Mouse (Mus musculus): ENCODE measurements around the gene Ctnna2. TPM values are rescaled to one million over a fixed set of nuclear protein-coding genes. Genes with fewer than 3 reads are reported as not detected.

The Ctnna2 gene
- polyA plus RNA-seq, 1 experiment from 2014 or later = 1.8 TPM

- no peaks in the 10 kb centered on the region for H3K27me3 ChIP-seq (ENCODE audit: control insufficient read depth, insufficient read depth, low read length)
- 83% methylated on average over 4 of the region's 4 CpGs for WGBS (ENCODE audit: insufficient replicate concordance)
- no peak overlapping the region for H3K27ac ChIP-seq (ENCODE audit: low read depth, low read length)
- no peaks in the 10 kb centered on the region for H3K9me3 ChIP-seq (replicated peaks; ENCODE audit: control insufficient read depth, low read length)
- no peaks in the 10 kb centered on the region for H3K36me3 ChIP-seq (ENCODE audit: control insufficient read depth, insufficient read depth, low read length)
- no peak overlapping the region for H3K4me3 ChIP-seq (ENCODE audit: low read depth, low read length)
- no peak overlapping the region for H3K4me2 ChIP-seq
- H3K4me1 ChIP-seq (ENCODE audit: control insufficient read depth, insufficient read depth, low read length) = no peaks in the 10 kb centered on the region
- H3K9ac ChIP-seq (ENCODE audit: low read depth, low read length) = no peak overlapping the region
- no peak for ATAC-seq (replicated peaks; ENCODE audit: insufficient number of reproducible peaks, low FRiP score, low TSS enrichment)
These were observed 840.1 kb downstream of the Ctnna2 start for GRCm38 (mm10) chr6:77139306-77139920.

GRCm38 (mm10) chr6:77120926-77121325 is 858.6 kb downstream of the Ctnna2 start:
- no peaks in the 10 kb centered on the region for H3K4me1 ChIP-seq (ENCODE audit: control insufficient read depth, insufficient read depth, low read length)
- no peak overlapping the region for H3K9ac ChIP-seq (ENCODE audit: low read depth, low read length)
- no peak overlapping the region for H3K4me3 ChIP-seq (ENCODE audit: low read depth, low read length)
- no peaks in the 10 kb centered on the region for H3K9me3 ChIP-seq (replicated peaks; ENCODE audit: control insufficient read depth, low read length)
- no peaks in the 10 kb centered on the region for H3K36me3 ChIP-seq (ENCODE audit: control insufficient read depth, insufficient read depth, low read length)
- no peak overlapping the region for H3K27ac ChIP-seq (ENCODE audit: low read depth, low read length)
- H3K4me2 ChIP-seq = no peak overlapping the region
- ATAC-seq (replicated peaks; ENCODE audit: insufficient number of reproducible peaks, low FRiP score, low TSS enrichment) = no peak
- no peaks in the 10 kb centered on the region for H3K27me3 ChIP-seq (ENCODE audit: control insufficient read depth, insufficient read depth, low read length)
- WGBS (ENCODE audit: insufficient replicate concordance) = 61% methylated on average over 2 of the region's 2 CpGs

- no peak overlapping the region for H3K9ac ChIP-seq (ENCODE audit: low read depth, low read length)
- WGBS (ENCODE audit: insufficient replicate concordance) = 77% methylated on average over 5 of the region's 5 CpGs
- H3K36me3 ChIP-seq (ENCODE audit: control insufficient read depth, insufficient read depth, low read length) = no peaks in the 10 kb centered on the region
- no peak overlapping the region for H3K4me3 ChIP-seq (ENCODE audit: low read depth, low read length)
- no peaks in the 10 kb centered on the region for H3K27me3 ChIP-seq (ENCODE audit: control insufficient read depth, insufficient read depth, low read length)
- no peak overlapping the region for H3K4me2 ChIP-seq
- no peaks in the 10 kb centered on the region for H3K9me3 ChIP-seq (replicated peaks; ENCODE audit: control insufficient read depth, low read length)
- no peak overlapping the region for H3K27ac ChIP-seq (ENCODE audit: low read depth, low read length)
- ATAC-seq (replicated peaks; ENCODE audit: insufficient number of reproducible peaks, low FRiP score, low TSS enrichment) = no peak
- no peaks in the 10 kb centered on the region for H3K4me1 ChIP-seq (ENCODE audit: control insufficient read depth, insufficient read depth, low read length)
These were observed 859.0 kb downstream of the Ctnna2 start for GRCm38 (mm10) chr6:77120510-77120909.

GRCm38 (mm10) chr6:77109095-77109945 is 870.2 kb downstream of the Ctnna2 start:
- no peak overlapping the region for H3K4me2 ChIP-seq
- H3K4me1 ChIP-seq (ENCODE audit: control insufficient read depth, insufficient read depth, low read length) = no peaks in the 10 kb centered on the region
- no peak overlapping the region for H3K9ac ChIP-seq (ENCODE audit: low read depth, low read length)
- H3K4me3 ChIP-seq (ENCODE audit: low read depth, low read length) = no peak overlapping the region
- H3K9me3 ChIP-seq (replicated peaks; ENCODE audit: control insufficient read depth, low read length) = no peaks in the 10 kb centered on the region
- no peaks in the 10 kb centered on the region for H3K36me3 ChIP-seq (ENCODE audit: control insufficient read depth, insufficient read depth, low read length)
- no peak for ATAC-seq (replicated peaks; ENCODE audit: insufficient number of reproducible peaks, low FRiP score, low TSS enrichment)
- WGBS (ENCODE audit: insufficient replicate concordance) = 72% methylated on average over 10 of the region's 10 CpGs
- H3K27ac ChIP-seq (ENCODE audit: low read depth, low read length) = no peak overlapping the region
- H3K27me3 ChIP-seq (ENCODE audit: control insufficient read depth, insufficient read depth, low read length) = no peaks in the 10 kb centered on the region

- Histone ChIP-seq H3K4me2 (no peak overlapping the region), H3K27me3 (ENCODE audit: control insufficient read depth, insufficient read depth, low read length) (no peaks in the 10 kb centered on the region), H3K9me3 (replicated peaks; ENCODE audit: control insufficient read depth, low read length) (no peaks in the 10 kb centered on the region), H3K36me3 (ENCODE audit: control insufficient read depth, insufficient read depth, low read length) (no peaks in the 10 kb centered on the region), H3K9ac (ENCODE audit: low read depth, low read length) (no peak overlapping the region), H3K27ac (ENCODE audit: low read depth, low read length) (no peak overlapping the region), H3K4me1 (ENCODE audit: control insufficient read depth, insufficient read depth, low read length) (no peaks in the 10 kb centered on the region), H3K4me3 (ENCODE audit: low read depth, low read length) (no peak overlapping the region)
- ATAC-seq (replicated peaks; ENCODE audit: insufficient number of reproducible peaks, low FRiP score, low TSS enrichment) = no peak
- WGBS (ENCODE audit: insufficient replicate concordance) = 23% methylated on average over 1 of the region's 1 CpGs
These were observed 878.5 kb downstream of the Ctnna2 start for GRCm38 (mm10) chr6:77101047-77101446.

- Histone ChIP-seq H3K9ac (ENCODE audit: low read depth, low read length) (no peak overlapping the region), H3K4me1 (ENCODE audit: control insufficient read depth, insufficient read depth, low read length) (no peaks in the 10 kb centered on the region), H3K27me3 (ENCODE audit: control insufficient read depth, insufficient read depth, low read length) (no peaks in the 10 kb centered on the region), H3K4me2 (no peak overlapping the region), H3K27ac (ENCODE audit: low read depth, low read length) (no peak overlapping the region), H3K4me3 (ENCODE audit: low read depth, low read length) (no peak overlapping the region), H3K36me3 (ENCODE audit: control insufficient read depth, insufficient read depth, low read length) (no peaks in the 10 kb centered on the region), H3K9me3 (replicated peaks; ENCODE audit: control insufficient read depth, low read length) (no peaks in the 10 kb centered on the region)
- WGBS (ENCODE audit: insufficient replicate concordance) = 75% methylated on average over 1 of the region's 1 CpGs
- ATAC-seq (replicated peaks; ENCODE audit: insufficient number of reproducible peaks, low FRiP score, low TSS enrichment) = no peak
These were observed 881.0 kb downstream of the Ctnna2 start for GRCm38 (mm10) chr6:77098540-77098939.

GRCm38 (mm10) chr6:77075396-77076376 is 903.8 kb downstream of the Ctnna2 start:
- Histone ChIP-seq H3K27ac (ENCODE audit: low read depth, low read length) (no peak overlapping the region), H3K4me3 (ENCODE audit: low read depth, low read length) (no peak overlapping the region), H3K4me2 (no peak overlapping the region), H3K4me1 (ENCODE audit: control insufficient read depth, insufficient read depth, low read length) (no peaks in the 10 kb centered on the region), H3K36me3 (ENCODE audit: control insufficient read depth, insufficient read depth, low read length) (no peaks in the 10 kb centered on the region), H3K27me3 (ENCODE audit: control insufficient read depth, insufficient read depth, low read length) (no peaks in the 10 kb centered on the region), H3K9ac (ENCODE audit: low read depth, low read length) (no peak overlapping the region), H3K9me3 (replicated peaks; ENCODE audit: control insufficient read depth, low read length) (no peaks in the 10 kb centered on the region)
- ATAC-seq (replicated peaks; ENCODE audit: insufficient number of reproducible peaks, low FRiP score, low TSS enrichment) = 0 out of 2 replicates have a peak, but pooled peaks have one; percentile 39
- WGBS (ENCODE audit: insufficient replicate concordance) = 68% methylated on average over 14 of the region's 14 CpGs

- ATAC-seq (replicated peaks; ENCODE audit: insufficient number of reproducible peaks, low FRiP score, low TSS enrichment) = no peak
- Histone ChIP-seq H3K27me3 (ENCODE audit: control insufficient read depth, insufficient read depth, low read length) (no peaks in the 10 kb centered on the region), H3K9ac (ENCODE audit: low read depth, low read length) (no peak overlapping the region), H3K9me3 (replicated peaks; ENCODE audit: control insufficient read depth, low read length) (no peaks in the 10 kb centered on the region), H3K4me1 (ENCODE audit: control insufficient read depth, insufficient read depth, low read length) (no peaks in the 10 kb centered on the region), H3K4me2 (no peak overlapping the region), H3K4me3 (ENCODE audit: low read depth, low read length) (no peak overlapping the region), H3K36me3 (ENCODE audit: control insufficient read depth, insufficient read depth, low read length) (no peaks in the 10 kb centered on the region), H3K27ac (ENCODE audit: low read depth, low read length) (no peak overlapping the region)
- WGBS (ENCODE audit: insufficient replicate concordance) = 78% methylated on average over 3 of the region's 3 CpGs
These were observed 909.9 kb downstream of the Ctnna2 start for GRCm38 (mm10) chr6:77069595-77069994.

All from heart, embryonic 11.5 days (tissue).